Mouse (Mus musculus) kidney, adult 2 months (tissue): ENCODE measurements around the gene Orc3.

Source experiments
- CTCF ChIP-seq: fragments of 200-500 bp; conservative IDR thresholded peaks from 2 replicates; pipeline ENCODE4 v1.5.1; 2011; ENCODE audit warnings: low read depth, mild to moderate bottlenecking, control low read depth, low read length, moderate library complexity, mixed read lengths; ENCODE audit not compliant: insufficient read depth, insufficient read length
- POLR2A ChIP-seq: fragments of 200-500 bp; IDR thresholded peaks from one replicate; pipeline ENCODE4 v1.6.1; 2011; ENCODE audit warnings: low read depth, low read length, control low read depth

GRCm38 (mm10) chr4:34577028-34577427 lies 37.7 kb downstream of the Orc3 start:
- no peak for TF ChIP-seq POLR2A
- TF ChIP-seq CTCF: no peak
